Comparison of ENCODE assay signal across 8 mouse cellular contexts in the genomic region with DNA sequence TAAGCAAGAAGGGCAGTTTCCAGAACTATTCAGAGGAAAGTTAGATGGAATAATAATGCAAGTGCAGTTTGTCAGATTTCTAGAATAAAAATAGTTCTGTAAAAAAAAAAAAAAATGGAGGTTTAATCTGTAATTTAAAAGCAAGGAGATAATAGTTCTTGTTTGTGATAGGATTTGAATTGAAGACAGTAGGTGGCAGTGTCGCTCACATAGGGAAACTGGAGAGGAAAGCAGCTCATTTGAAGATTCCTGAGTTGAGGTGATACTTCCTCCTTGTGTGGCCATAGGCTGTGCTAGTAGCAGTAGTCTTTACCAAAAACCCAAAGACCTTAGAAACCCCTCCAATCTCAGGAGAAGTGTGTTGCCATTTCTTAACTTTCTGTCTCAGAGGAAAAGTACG. TPM values are rescaled to one million over a fixed set of nuclear protein-coding genes. Genes with fewer than 3 reads are reported as not detected.
DNase-seq lines count a peak whose midpoint lies in the region; ATAC-seq and TF ChIP-seq lines count a peak whose summit lies in the region.

No protein-coding gene starts in this region.

- H3K9me3 ChIP-seq in hindbrain, postnatal 0 days (ENCODE audit: low read length): no peaks in the 10 kb centered on the region
- no peaks in the 10 kb centered on the region for H3K9me3 ChIP-seq in hindbrain, embryonic 10.5 days
- H3K9me3 ChIP-seq in MEL (replicated peaks; ENCODE audit: insufficient read depth, low read length): no peaks in the 10 kb centered on the region
- no peaks in the 10 kb centered on the region for H3K9me3 ChIP-seq in forebrain, embryonic 10.5 days

- TF ChIP-seq EP300 in MEL (IDR thresholded peaks at IDR 0.05; ENCODE audit: low read depth in 1 of 2, low read length in 2 of 2): no peak

- no peak for TF ChIP-seq POLR2A in MEL (IDR thresholded peaks at IDR 0.05; ENCODE audit: control insufficient read depth in 1 of 2, insufficient read depth in 1 of 2, low read depth in 1 of 2, low read length in 2 of 2, poor library complexity in 1 of 2)

- H3K4me3 ChIP-seq in hindbrain, postnatal 0 days (ENCODE audit: low read length): no peak overlapping the region
- no peak overlapping the region for H3K4me3 ChIP-seq in hindbrain, embryonic 10.5 days
- H3K4me3 ChIP-seq in MEL (ENCODE audit: control insufficient read depth in 1 of 2, insufficient read depth in 1 of 2, low read depth in 2 of 2, low read length in 2 of 2): no peak overlapping the region
- H3K4me3 ChIP-seq in forebrain, embryonic 10.5 days: no peak overlapping the region

- no peak overlapping the region for H3K4me2 ChIP-seq in hindbrain, postnatal 0 days (ENCODE audit: low read depth, low read length)

- no peak overlapping the region for H3K27ac ChIP-seq in hindbrain, postnatal 0 days
- H3K27ac ChIP-seq in hindbrain, embryonic 10.5 days: no peak overlapping the region
- no peak overlapping the region for H3K27ac ChIP-seq in MEL (ENCODE audit: control insufficient read depth, low read depth, low read length)
- no peak overlapping the region for H3K27ac ChIP-seq in forebrain, embryonic 10.5 days

- peak; percentile 66 for TF ChIP-seq CTCF in hindbrain, postnatal 0 days (IDR thresholded peaks at IDR 0.05; ENCODE audit: low read depth)
- peak; percentile 23 to 76 (median 41); a peak in 4 of 6 replicates for TF ChIP-seq CTCF in MEL (IDR thresholded peaks at IDR 0.05 in 2 of 3, conservative IDR thresholded peaks at IDR 0.05 in 1 of 3; ENCODE audit: control insufficient read depth in 1 of 3, insufficient read depth in 1 of 3, low read depth in 2 of 3, low read length in 3 of 3, poor library complexity in 1 of 3, severe bottlenecking in 1 of 3)

- no peak overlapping the region for H3K9ac ChIP-seq in hindbrain, postnatal 0 days (replicated peaks; ENCODE audit: low read length)
- no peak overlapping the region for H3K9ac ChIP-seq in MEL (ENCODE audit: control insufficient read depth, low read depth, low read length, poor library complexity, severe bottlenecking)

- peak; percentile 76 for TF ChIP-seq RAD21 in MEL (IDR thresholded peaks at IDR 0.05; ENCODE audit: low read depth, low read length)

- peak; percentile 54 for DNase-seq in hindbrain, postnatal 0 days (ENCODE audit: low spot score)
- no peak for DNase-seq in hindbrain, embryonic 10.5 days (ENCODE audit: low spot score)
- DNase-seq in 416B (ENCODE audit: low read depth) (peak; percentile 78), MEL (ENCODE audit: low read depth, low spot score) (peak; percentile 74)
- peak; percentile 46 for DNase-seq in thymus, postnatal 14 days
- no peak for DNase-seq in forebrain, embryonic 10.5 days (ENCODE audit: extremely low spot score, low spot score)

- peaks cover 14% of the 10 kb centered on the region for H3K36me3 ChIP-seq in hindbrain, postnatal 0 days (ENCODE audit: insufficient read depth, low read length)
- H3K36me3 ChIP-seq in hindbrain, embryonic 10.5 days: peaks cover 51% of the 10 kb centered on the region
- peaks cover 2 to 7% of the 10 kb centered on the region in 2 experiments; a peak in 3 of 4 replicates for H3K36me3 ChIP-seq in MEL (ENCODE audit: control insufficient read depth in 1 of 2, insufficient read depth in 2 of 2, low read length in 2 of 2)
- peaks cover 42% of the 10 kb centered on the region for H3K36me3 ChIP-seq in forebrain, embryonic 10.5 days (replicated peaks)

- no peaks in the 10 kb centered on the region for H3K4me1 ChIP-seq in hindbrain, postnatal 0 days (ENCODE audit: insufficient read depth, low read length)
- H3K4me1 ChIP-seq in hindbrain, embryonic 10.5 days (replicated peaks): no peaks in the 10 kb centered on the region
- peaks cover 0 to 5% of the 10 kb centered on the region in 2 experiments; a peak in 1 of 4 replicates for H3K4me1 ChIP-seq in MEL (ENCODE audit: control insufficient read depth in 1 of 2, insufficient read depth in 2 of 2, low read length in 2 of 2)
- 0 out of 2 replicates have a peak, but pooled peaks cover 4% of the 10 kb centered on the region for H3K4me1 ChIP-seq in forebrain, embryonic 10.5 days

- 75% methylated on average over 2 of the region's 2 CpGs for WGBS in hindbrain, postnatal 0 days
- 74% methylated on average over 2 of the region's 2 CpGs for WGBS in hindbrain, embryonic 10.5 days
- WGBS in forebrain, embryonic 10.5 days: 79% methylated on average over 2 of the region's 2 CpGs

- no peaks in the 10 kb centered on the region for H3K79me2 ChIP-seq in MEL (ENCODE audit: control insufficient read depth, insufficient read depth, low read length, poor library complexity)

- no peaks in the 10 kb centered on the region for H3K27me3 ChIP-seq in hindbrain, postnatal 0 days (ENCODE audit: insufficient read depth, low read length)
- no peaks in the 10 kb centered on the region for H3K27me3 ChIP-seq in hindbrain, embryonic 10.5 days (ENCODE audit: insufficient read depth, poor library complexity, severe bottlenecking)
- no peaks in the 10 kb centered on the region for H3K27me3 ChIP-seq in MEL (ENCODE audit: control insufficient read depth in 1 of 2, insufficient read depth in 2 of 2, low read length in 2 of 2)
- H3K27me3 ChIP-seq in forebrain, embryonic 10.5 days (ENCODE audit: poor library complexity, severe bottlenecking): no peaks in the 10 kb centered on the region

- no peak for ATAC-seq in hindbrain, postnatal 0 days
- peak; percentile 48 to 69; a peak in 3 of 4 replicates for ATAC-seq in hematopoietic stem cell, adult 5-6 weeks (replicated peaks in 1 of 2; ENCODE audit: insufficient read depth in 1 of 2, low FRiP score in 2 of 2, low TSS enrichment in 1 of 2, low read depth in 1 of 2, poor library complexity in 2 of 2, severe bottlenecking in 2 of 2)
- ATAC-seq in erythroid progenitor cell, adult 5-6 weeks (replicated peaks; ENCODE audit: low FRiP score, poor library complexity, severe bottlenecking): no peak

TF ChIP-seq in MEL, 35 proteins besides CTCF, POLR2A, EP300 and RAD21:
- TF ChIP-seq NELFE (IDR thresholded peaks at IDR 0.05; ENCODE audit: low read depth, low read length): no peak
- no peak for TF ChIP-seq JUND (IDR thresholded peaks at IDR 0.05; ENCODE audit: low read depth, low read length)
- no peak for TF ChIP-seq MAX (IDR thresholded peaks at IDR 0.05; ENCODE audit: low read length)
- TF ChIP-seq ZNF384 (IDR thresholded peaks at IDR 0.05; ENCODE audit: low read depth, low read length): peak; percentile 69
- peak; percentile 88 for TF ChIP-seq SMC3 (IDR thresholded peaks at IDR 0.05; ENCODE audit: low read depth, low read length)
- TF ChIP-seq KAT2A (conservative IDR thresholded peaks at IDR 0.05; ENCODE audit: low read depth, low read length): no peak
- TF ChIP-seq CHD1 (IDR thresholded peaks at IDR 0.05; ENCODE audit: low read depth, low read length): no peak
- no peak for TF ChIP-seq UBTF (IDR thresholded peaks at IDR 0.05; ENCODE audit: borderline replicate concordance, insufficient read depth, low read depth, low read length)
- TF ChIP-seq ZC3H11A (IDR thresholded peaks at IDR 0.05; ENCODE audit: low read depth, low read length): peak; percentile 76

RNA-seq across cellular contexts. Expression of gene Specc1l, which starts 43.2 kb away (rescaled TPM):
- 36.3 and 42.2 TPM in 2 replicates for total RNA-seq in hindbrain, postnatal 0 days (2014; rRNA removed)
- 22.3 and 23.4 TPM in 2 replicates for polyA plus RNA-seq in hindbrain, postnatal 0 days (2015; fragmentation: Nextera tagmentation; extraction: Ambion mirVana)
- polyA plus RNA-seq in hindbrain, embryonic 10.5 days (2016; fragmentation: Nextera tagmentation; extraction: Ambion mirVana): 38.5 and 38.8 TPM in 2 replicates
- total RNA-seq in MEL (2012; rRNA removed): 12.3 and 13.6 TPM in 2 replicates
- polyA plus RNA-seq in MEL (2012; ENCODE audit: insufficient read depth in 1 of 2, insufficient read length in 2 of 2, low read depth in 1 of 2, low replicate concordance in 2 of 2, missing spikeins in 1 of 2): 10 to 100 TPM; 15.1 to 30.6 TPM
- 53.5 and 62.8 TPM in 2 replicates for total RNA-seq in hematopoietic stem cell, adult 5-6 weeks (2017)
- 15.5 and 16.6 TPM in 2 replicates for total RNA-seq in erythroid progenitor cell, adult 5-6 weeks (2015; ENCODE audit: low replicate concordance)
- 23.7 and 24.5 TPM in 2 replicates for total RNA-seq in erythroid progenitor cell, adult 5-6 weeks (2017; ENCODE audit: low replicate concordance)
- 34.2 and 36.5 TPM in 2 replicates for polyA plus RNA-seq in forebrain, embryonic 10.5 days (2016; fragmentation: Nextera tagmentation; extraction: Ambion mirVana)

Comparison
In these comparisons a context has a peak if more than half of its experiments do, and no peak if none do; other contexts are left out.
1. DNase-seq: peak in hindbrain, postnatal 0 days (single experiment), 416B (single experiment), MEL (single experiment) and thymus, postnatal 14 days (single experiment); none in hindbrain, embryonic 10.5 days (single experiment) and forebrain, embryonic 10.5 days (single experiment).
2. ATAC-seq: peak in hematopoietic stem cell, adult 5-6 weeks (2 of 2); none in hindbrain, postnatal 0 days (single experiment) and erythroid progenitor cell, adult 5-6 weeks (single experiment).